Mouse (Mus musculus): ENCODE results near the gene Med9.

DNA sequence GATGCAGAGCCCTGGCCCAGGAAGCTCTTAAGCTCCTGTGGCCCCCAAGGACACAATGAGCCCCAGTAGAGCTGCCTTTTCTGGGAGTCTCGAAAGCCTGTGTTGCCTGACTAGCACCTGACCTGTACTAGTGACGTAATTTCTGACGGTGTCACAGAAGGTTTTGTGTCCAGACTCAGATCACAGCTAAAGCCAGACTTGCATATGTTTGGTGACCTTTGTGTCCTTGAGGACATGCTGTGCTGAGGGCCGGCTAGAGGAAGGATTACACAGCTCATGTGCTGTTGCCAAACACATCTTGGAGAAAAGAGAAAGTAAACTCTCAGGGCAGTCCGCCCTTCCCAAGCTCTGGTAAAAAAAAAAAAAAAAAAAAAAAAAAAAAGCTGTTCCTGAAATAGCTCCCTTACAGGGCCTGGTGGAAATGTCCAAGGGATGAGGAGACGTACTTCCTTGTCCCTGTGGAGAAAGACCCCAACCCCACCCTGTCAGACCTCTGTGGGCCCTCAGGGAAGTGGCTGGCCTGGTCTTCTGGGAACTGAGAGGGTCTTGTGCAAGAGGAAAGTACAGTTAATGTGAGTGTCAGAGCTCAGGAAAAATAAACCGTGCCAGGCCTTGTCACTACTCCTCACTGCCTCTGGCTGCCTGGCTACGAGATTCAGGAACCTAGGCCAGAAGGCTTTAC is 45.8 kb upstream of the Med9 start:
- TF ChIP-seq JUND (conservative IDR thresholded peaks at IDR 0.05; ENCODE audit: low read depth, low read length) (no peak), CTCF (conservative IDR thresholded peaks at IDR 0.05 in 1 of 2, IDR thresholded peaks at IDR 0.05 in 1 of 2; ENCODE audit: low read depth in 2 of 2, low read length in 2 of 2) (no peak), POLR2A (IDR thresholded peaks at IDR 0.05; ENCODE audit: low read depth, low read length) (no peak), USF2 (conservative IDR thresholded peaks at IDR 0.05; ENCODE audit: low read depth, low read length) (no peak), TBP (conservative IDR thresholded peaks at IDR 0.05; ENCODE audit: low read depth, low read length) (no peak), UBTF (IDR thresholded peaks at IDR 0.05; ENCODE audit: low read depth, low read length) (no peak), EP300 (IDR thresholded peaks at IDR 0.05; ENCODE audit: low read length) (no peak), MAFK (IDR thresholded peaks at IDR 0.05; ENCODE audit: insufficient replicate concordance, low read length) (no peak), NRF1 (IDR thresholded peaks at IDR 0.05; ENCODE audit: low read depth, low read length) (no peak), MAX (IDR thresholded peaks at IDR 0.05; ENCODE audit: low read length) (no peak), USF1 (IDR thresholded peaks at IDR 0.05; ENCODE audit: low read depth, low read length) (no peak)

All from CH12.LX (cell line).